Mouse (Mus musculus) small intestine, adult 2 months (tissue): ENCODE results near the gene Pard3. TPM values are rescaled to one million over a fixed set of nuclear protein-coding genes. Genes with fewer than 3 reads are reported as not detected.

Experiments
- H3K27ac ChIP-seq: fragments of 200-500 bp; 2 replicates; pipeline ENCODE4 v1.5.1; 2012; ENCODE audit warnings: low read depth, low read length, control low read depth, inconsistent platforms; ENCODE audit not compliant: insufficient read depth
- H3K27me3 ChIP-seq: fragments of 200-500 bp; 2 replicates; pipeline ENCODE4 v1.6.1; 2012; ENCODE audit warnings: mild to moderate bottlenecking, moderate library complexity, low read length, inconsistent platforms; ENCODE audit not compliant: control insufficient read depth, insufficient read depth
- H3K36me3 ChIP-seq: fragments of 200-500 bp; 2 replicates; pipeline ENCODE4 v1.6.1; 2012; ENCODE audit warnings: mild to moderate bottlenecking, low read length, control low read depth, inconsistent platforms; ENCODE audit not compliant: control insufficient read depth, insufficient read depth
- H3K4me1 ChIP-seq: fragments of 200-500 bp; 2 replicates; pipeline ENCODE4 v1.6.1; 2012; ENCODE audit warnings: low read length, inconsistent platforms, mixed read lengths; ENCODE audit not compliant: control insufficient read depth, insufficient read depth, insufficient read length
- H3K4me3 ChIP-seq: fragments of 200-500 bp; 2 replicates; pipeline ENCODE4 v1.5.1; 2012; ENCODE audit warnings: low read depth, mild to moderate bottlenecking, control low read depth, inconsistent platforms, low read length, moderate library complexity
- CTCF ChIP-seq: fragments of 200-500 bp; IDR thresholded peaks from 2 replicates; pipeline ENCODE4 v1.5.1; 2012; ENCODE audit warnings: low read depth, mild to moderate bottlenecking, control low read depth, inconsistent platforms, low read length, moderate library complexity, mixed read lengths; ENCODE audit not compliant: insufficient replicate concordance, insufficient read length; ENCODE audit errors: extremely low read depth
- POLR2A ChIP-seq: fragments of 200-500 bp; IDR thresholded peaks from 2 replicates; pipeline ENCODE4 v1.6.1; 2012; ENCODE audit warnings: low read depth, mild to moderate bottlenecking, control low read depth, inconsistent platforms, low read length, moderate library complexity
- WGBS: fragments of 180-500 bp; shearing (Covaris S2); methylation state at CpG from one replicate; pipeline ENCODE4 v1.1.7; 2018; 5-methylcytosine and 5-hydroxymethylcytosine counted together
- polyA plus RNA-seq: library from polyadenylated mRNA; depleted of rRNA; stranded (reverse); fragments of >200 nt; gene quantifications from 2 replicates; pipeline ENCODE4 v1.2.3, GENCODE M21; 2012

Pard3 gene
- polyA plus RNA-seq, 1 experiment, result 52.9 TPM

DNA sequence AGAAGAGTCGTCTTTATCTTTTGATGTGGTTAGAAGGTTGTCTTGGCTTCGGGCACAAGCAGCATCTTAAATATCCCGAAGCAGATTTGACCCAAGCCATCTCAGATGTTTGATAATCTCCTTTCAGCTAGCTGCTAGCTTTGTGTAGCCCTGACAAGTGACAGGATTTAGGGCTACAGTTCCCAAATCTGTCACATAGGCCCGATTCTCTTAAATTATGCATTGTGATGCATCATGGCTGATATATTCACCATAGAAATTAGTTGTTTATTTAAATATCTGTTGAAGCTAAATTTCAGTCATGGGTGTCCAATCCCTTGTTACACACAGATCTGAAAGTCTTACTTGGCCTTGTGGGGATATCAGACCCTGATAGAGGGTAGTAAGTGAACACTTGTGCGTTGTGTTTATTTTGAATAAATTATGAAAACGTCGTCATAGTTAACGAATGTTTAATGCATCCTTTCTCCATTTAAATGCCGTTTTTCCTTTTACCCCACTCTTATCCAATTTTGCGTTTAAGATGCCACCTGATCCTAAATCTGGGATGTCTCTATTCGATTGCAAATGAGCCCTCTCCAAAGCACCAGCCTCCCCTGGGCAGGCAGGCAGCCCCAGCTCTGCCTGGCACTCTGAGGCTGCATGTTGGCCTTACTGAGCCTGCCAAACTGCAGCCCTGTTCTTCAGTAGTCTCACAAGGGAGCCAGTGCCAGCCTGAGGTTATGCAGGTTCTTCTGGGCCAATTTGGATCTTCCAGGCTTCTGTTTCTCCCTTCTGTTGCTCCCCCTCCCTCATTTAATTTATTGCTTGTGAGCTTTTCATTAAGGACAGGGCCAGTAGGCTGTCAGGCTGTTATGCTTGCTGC, 315.5 kb downstream of the Pard3 start:
- peaks cover 7% of the 10 kb centered on the region; the same call in 1 of the 2 replicates for H3K4me1 ChIP-seq
- peaks cover 19% of the 10 kb centered on the region; the same call in 1 of the 2 replicates for H3K36me3 ChIP-seq
- H3K4me3 ChIP-seq, result no peak overlapping the region
- no peak for TF ChIP-seq CTCF
- no peak for TF ChIP-seq POLR2A
- H3K27me3 ChIP-seq, result no peaks in the 10 kb centered on the region; the same call in 1 of the 2 replicates
- 91% methylated on average over 11 of the region's 11 CpGs for WGBS
- no peak overlapping the region for H3K27ac ChIP-seq

- Histone ChIP-seq H3K27ac (no peak overlapping the region), H3K4me3 (no peak overlapping the region), H3K27me3 (no peaks in the 10 kb centered on the region), H3K36me3 (peaks cover 15% of the 10 kb centered on the region; the same call in 1 of the 2 replicates), H3K4me1 (peaks cover 7% of the 10 kb centered on the region; the same call in 1 of the 2 replicates)
- WGBS, result 93% methylated on average over 3 of the region's 3 CpGs
- TF ChIP-seq CTCF (no peak), POLR2A (no peak)
These were observed 317.6 kb downstream of the Pard3 start for GRCm38 (mm10) chr8:127381259-127381658.

DNA sequence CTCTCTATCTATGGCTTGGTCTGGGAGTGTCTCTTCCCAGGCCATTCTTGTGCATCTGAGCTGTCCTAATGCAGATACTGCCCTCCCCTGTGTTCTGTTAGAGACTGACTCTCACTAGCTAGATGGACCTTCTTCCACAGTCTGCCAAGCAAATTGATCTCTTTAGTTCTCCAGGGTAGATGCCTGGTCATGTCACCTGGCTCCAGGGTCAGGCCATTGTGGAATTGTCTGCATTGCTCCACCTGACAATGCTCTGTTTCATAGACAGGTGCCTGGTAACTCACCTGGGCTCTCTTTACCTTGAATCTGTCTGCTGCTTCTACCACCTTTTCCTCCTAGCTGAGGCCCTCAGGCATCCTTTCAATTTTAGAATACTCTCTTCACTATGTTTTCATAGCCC, 329.0 kb downstream of the Pard3 start:
- no peak overlapping the region for H3K27ac ChIP-seq
- no peak for TF ChIP-seq CTCF
- TF ChIP-seq POLR2A, result no peak
- H3K27me3 ChIP-seq, result no peaks in the 10 kb centered on the region
- H3K4me1 ChIP-seq, result no peaks in the 10 kb centered on the region
- H3K36me3 ChIP-seq, result peaks cover 21% of the 10 kb centered on the region
- H3K4me3 ChIP-seq, result no peak overlapping the region

DNA sequence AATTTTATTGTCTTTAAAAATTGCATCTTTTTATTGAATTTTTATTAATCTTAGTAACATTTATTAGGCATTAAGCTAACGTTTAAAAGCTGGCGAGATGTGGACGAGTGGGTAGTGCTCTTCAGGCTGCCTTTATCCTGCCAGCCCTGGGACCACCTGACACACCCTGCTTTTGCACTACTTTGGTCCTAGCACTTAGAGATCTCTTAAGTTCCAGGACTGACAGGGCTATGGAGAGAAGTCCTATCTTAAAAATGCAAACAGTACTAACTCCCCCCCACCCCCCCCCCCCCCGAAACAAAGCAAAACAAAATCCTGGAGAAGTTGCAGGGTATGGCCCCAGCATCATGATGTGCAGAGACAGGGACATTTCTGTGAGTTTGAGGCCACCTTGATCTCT, 331.8 kb downstream of the Pard3 start:
- Histone ChIP-seq H3K27me3 (no peaks in the 10 kb centered on the region), H3K4me3 (no peak overlapping the region), H3K36me3 (peaks cover 14% of the 10 kb centered on the region), H3K4me1 (no peaks in the 10 kb centered on the region), H3K27ac (no peak overlapping the region)
- WGBS, result 86% methylated on average over 4 of the region's 4 CpGs
- TF ChIP-seq POLR2A, result no peak
- TF ChIP-seq CTCF, result no peak

DNA sequence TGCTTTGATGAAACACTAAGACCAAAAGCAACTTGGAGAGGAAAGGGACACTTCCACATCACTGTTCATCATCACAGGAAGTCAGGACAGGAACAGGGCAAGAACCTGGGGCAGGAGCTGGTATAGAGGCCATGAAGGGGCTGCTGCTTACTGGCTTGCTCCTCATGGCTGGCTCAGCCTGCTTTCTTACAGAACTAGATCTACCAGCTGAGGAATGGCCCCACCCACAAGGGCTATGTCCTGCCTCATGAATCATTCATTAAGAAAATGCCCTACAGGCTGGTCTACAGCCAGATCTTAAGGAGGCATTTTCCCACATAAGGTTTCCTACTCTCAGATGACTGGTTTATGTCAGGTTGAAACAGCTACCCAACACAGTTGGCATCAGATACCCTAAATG, 342.1 kb downstream of the Pard3 start:
- H3K4me1 ChIP-seq, result no peaks in the 10 kb centered on the region
- H3K27me3 ChIP-seq, result no peaks in the 10 kb centered on the region
- peaks cover 16% of the 10 kb centered on the region for H3K36me3 ChIP-seq
- H3K4me3 ChIP-seq, result no peak overlapping the region
- TF ChIP-seq POLR2A, result no peak
- TF ChIP-seq CTCF, result no peak
- H3K27ac ChIP-seq, result no peak overlapping the region

- TF ChIP-seq POLR2A (no peak), CTCF (no peak)
- H3K27me3 ChIP-seq, result no peaks in the 10 kb centered on the region
These were observed 346.9 kb downstream of the Pard3 start for GRCm38 (mm10) chr8:127410606-127411005.

GRCm38 (mm10) chr8:127411190-127411848, 347.6 kb downstream of the Pard3 start:
- no peaks in the 10 kb centered on the region for H3K27me3 ChIP-seq
- peaks cover 16% of the 10 kb centered on the region; the same call in 1 of the 2 replicates for H3K36me3 ChIP-seq
- H3K4me3 ChIP-seq, result no peak overlapping the region
- H3K27ac ChIP-seq, result no peak overlapping the region
- TF ChIP-seq CTCF, result no peak
- no peaks in the 10 kb centered on the region for H3K4me1 ChIP-seq
- WGBS, result 94% methylated on average over 4 of the region's 4 CpGs

More at GRCm38 (mm10) chr8:127410606-127411005, 346.9 kb downstream of the Pard3 start:
- Histone ChIP-seq H3K4me1 (no peaks in the 10 kb centered on the region), H3K36me3 (peaks cover 15% of the 10 kb centered on the region), H3K27ac (no peak overlapping the region), H3K4me3 (no peak overlapping the region)
- WGBS, result 92% methylated on average over 12 of the region's 12 CpGs
